Mouse (Mus musculus) thymus, adult 2 months (tissue): ENCODE measurements around the gene Myadm.

Experiments used
- CTCF ChIP-seq: fragments of 200-500 bp; IDR thresholded peaks from 2 replicates; pipeline ENCODE4 v1.5.1; 2012; ENCODE audit warnings: mild to moderate bottlenecking, control low read depth, low read length, moderate library complexity, borderline replicate concordance; ENCODE audit not compliant: control insufficient read depth, poor library complexity, insufficient read depth; ENCODE audit errors: extremely low read depth
- POLR2A ChIP-seq: fragments of 200-500 bp; IDR thresholded peaks from 2 replicates; pipeline ENCODE4 v1.6.1; 2012; ENCODE audit warnings: mild to moderate bottlenecking, low read length, control low read depth, moderate library complexity; ENCODE audit not compliant: control insufficient read depth, poor library complexity, insufficient read depth; ENCODE audit errors: extremely low read depth

GRCm38 (mm10) chr7:3300891-3301627 lies 12.2 kb downstream of the Myadm start:
- TF ChIP-seq CTCF (no peak), POLR2A (no peak)
